Mouse (Mus musculus): ENCODE results near the gene Zfp568. TPM values are rescaled to one million over a fixed set of nuclear protein-coding genes. Genes with fewer than 3 reads are reported as not detected.
A peak's percentile ranks its signal among the peaks of the same experiment; 100 is the strongest.
"Not testable (repeated sequence)": the region's sequence is repeated elsewhere in the genome, so short reads cannot be mapped to it uniquely, and the experiment has no call there.

Gene Zfp568
- polyA plus RNA-seq, 1 experiment from 2014 or later: 21.0 TPM

- H3K4me1 ChIP-seq (ENCODE audit: insufficient read depth): no peaks in the 10 kb centered on the region
- WGBS: 1% methylated on average over 52 of the region's 52 CpGs
- peak within 1 kb of the TSS; percentile 91 for H3K9ac ChIP-seq
- peak within 1 kb of the TSS; percentile 65 for H3K4me2 ChIP-seq
- peaks cover 9% of the 10 kb centered on the region; the same call in 1 of the 2 replicates for H3K36me3 ChIP-seq (ENCODE audit: insufficient read depth)
- DNase-seq (peak; percentile 90), ATAC-seq (ENCODE audit: insufficient read depth) (peak; percentile 95)
- H3K27me3 ChIP-seq (ENCODE audit: insufficient read depth, low read length): no peaks in the 10 kb centered on the region
- TF ChIP-seq CTCF (IDR thresholded peaks at IDR 0.05; ENCODE audit: low read depth): peak; percentile 13; the same call in 1 of the 2 replicates
- no peaks in the 10 kb centered on the region for H3K9me3 ChIP-seq (ENCODE audit: low read depth, low read length)
- peak within 1 kb of the TSS; percentile 68 for H3K4me3 ChIP-seq (ENCODE audit: low read depth, low read length)
- H3K27ac ChIP-seq (ENCODE audit: low read depth): peak within 1 kb of the TSS; percentile 96
Observed at GRCm38 (mm10) chr7:29953513-29954401, 30.0 kb upstream of the Zfp568 start, which contains the start of gene Zfp74. Gene Zfp74 (minus strand): TSS chr7:29954089.

- Histone ChIP-seq H3K4me3 (ENCODE audit: low read depth, low read length) (no peak overlapping the region), H3K27me3 (ENCODE audit: insufficient read depth, low read length) (no peaks in the 10 kb centered on the region), H3K9ac (no peak overlapping the region), H3K27ac (ENCODE audit: low read depth) (no peak overlapping the region), H3K4me2 (peak overlapping the region; percentile 65), H3K36me3 (ENCODE audit: insufficient read depth) (0 out of 2 replicates have a peak, but pooled peaks cover 2% of the 10 kb centered on the region), H3K9me3 (ENCODE audit: low read depth, low read length) (no peaks in the 10 kb centered on the region), H3K4me1 (ENCODE audit: insufficient read depth) (no peaks in the 10 kb centered on the region)
- TF ChIP-seq CTCF (IDR thresholded peaks at IDR 0.05; ENCODE audit: low read depth): peak; percentile 77
- DNase-seq: peak; percentile 82
- WGBS: 25% methylated on average over 4 of the region's 4 CpGs
- ATAC-seq (ENCODE audit: insufficient read depth): no peak
Observed at GRCm38 (mm10) chr7:29954731-29955130, 29.0 kb upstream of the Zfp568 start.

- Histone ChIP-seq H3K36me3 (ENCODE audit: insufficient read depth) (no peaks in the 10 kb centered on the region), H3K27me3 (ENCODE audit: insufficient read depth, low read length) (no peaks in the 10 kb centered on the region), H3K4me3 (ENCODE audit: low read depth, low read length) (no peak overlapping the region), H3K4me1 (ENCODE audit: insufficient read depth) (no peaks in the 10 kb centered on the region), H3K4me2 (peak overlapping the region; percentile 37), H3K9ac (peak overlapping the region; percentile 6; the same call in 1 of the 2 replicates), H3K27ac (ENCODE audit: low read depth) (no peak overlapping the region), H3K9me3 (ENCODE audit: low read depth, low read length) (no peaks in the 10 kb centered on the region)
- TF ChIP-seq CTCF (IDR thresholded peaks at IDR 0.05; ENCODE audit: low read depth): no peak
- ATAC-seq (ENCODE audit: insufficient read depth): no peak
- WGBS: 45% methylated on average over 10 of the region's 10 CpGs
- peak; percentile 11 for DNase-seq
Observed at GRCm38 (mm10) chr7:29956257-29956656, 27.5 kb upstream of the Zfp568 start.

- ATAC-seq (ENCODE audit: insufficient read depth) (no peak), DNase-seq (no peak)
- no peak overlapping the region for H3K9ac ChIP-seq
- TF ChIP-seq CTCF (IDR thresholded peaks at IDR 0.05; ENCODE audit: low read depth): no peak
- H3K9me3 ChIP-seq (ENCODE audit: low read depth, low read length): no peaks in the 10 kb centered on the region
- no peak overlapping the region for H3K27ac ChIP-seq (ENCODE audit: low read depth)
- H3K27me3 ChIP-seq (ENCODE audit: insufficient read depth, low read length): no peaks in the 10 kb centered on the region
- H3K4me3 ChIP-seq (ENCODE audit: low read depth, low read length): no peak overlapping the region
- no peak overlapping the region for H3K4me2 ChIP-seq
- H3K4me1 ChIP-seq (ENCODE audit: insufficient read depth): no peaks in the 10 kb centered on the region
- no peaks in the 10 kb centered on the region for H3K36me3 ChIP-seq (ENCODE audit: insufficient read depth)
- WGBS: 78% methylated on average over 11 of the region's 11 CpGs
Observed at GRCm38 (mm10) chr7:29958125-29958724, 25.5 kb upstream of the Zfp568 start.

GRCm38 (mm10) chr7:29959004-29959403, 24.8 kb upstream of the Zfp568 start:
- Histone ChIP-seq H3K9me3 (ENCODE audit: low read depth, low read length) (no peaks in the 10 kb centered on the region), H3K9ac (no peak overlapping the region), H3K4me2 (no peak overlapping the region), H3K27ac (ENCODE audit: low read depth) (no peak overlapping the region), H3K4me3 (ENCODE audit: low read depth, low read length) (no peak overlapping the region), H3K36me3 (ENCODE audit: insufficient read depth) (no peaks in the 10 kb centered on the region), H3K27me3 (ENCODE audit: insufficient read depth, low read length) (no peaks in the 10 kb centered on the region), H3K4me1 (ENCODE audit: insufficient read depth) (no peaks in the 10 kb centered on the region)
- ATAC-seq (ENCODE audit: insufficient read depth): no peak
- TF ChIP-seq CTCF (IDR thresholded peaks at IDR 0.05; ENCODE audit: low read depth): no peak
- DNase-seq: no peak
- WGBS: 42% methylated on average over 3 of the region's 3 CpGs

- H3K27me3 ChIP-seq (ENCODE audit: insufficient read depth, low read length); H3K4me2 ChIP-seq; ATAC-seq (ENCODE audit: insufficient read depth); H3K4me1 ChIP-seq (ENCODE audit: insufficient read depth); DNase-seq; H3K9me3 ChIP-seq (ENCODE audit: low read depth, low read length); H3K27ac ChIP-seq (ENCODE audit: low read depth); H3K4me3 ChIP-seq (ENCODE audit: low read depth, low read length); H3K36me3 ChIP-seq (ENCODE audit: insufficient read depth); H3K9ac ChIP-seq: not testable (repeated sequence)
- WGBS: 44% methylated on average over 34 of the region's 39 CpGs
Observed at GRCm38 (mm10) chr7:29965115-29965810, 18.5 kb upstream of the Zfp568 start.

GRCm38 (mm10) chr7:29970686-29971085, 13.1 kb upstream of the Zfp568 start:
- H3K9ac ChIP-seq: no peak overlapping the region
- DNase-seq: no peak
- no peaks in the 10 kb centered on the region for H3K9me3 ChIP-seq (ENCODE audit: low read depth, low read length)
- no peak for TF ChIP-seq CTCF (IDR thresholded peaks at IDR 0.05; ENCODE audit: low read depth)
- 84% methylated on average over 9 of the region's 9 CpGs for whole genome bisulfite sequencing
- H3K4me1 ChIP-seq (ENCODE audit: insufficient read depth): no peaks in the 10 kb centered on the region
- H3K4me3 ChIP-seq (ENCODE audit: low read depth, low read length): no peak overlapping the region
- H3K27ac ChIP-seq (ENCODE audit: low read depth): no peak overlapping the region
- no peaks in the 10 kb centered on the region for H3K27me3 ChIP-seq (ENCODE audit: insufficient read depth, low read length)
- H3K36me3 ChIP-seq (ENCODE audit: insufficient read depth): no peaks in the 10 kb centered on the region
- H3K4me2 ChIP-seq: no peak overlapping the region
- no peak for ATAC-seq (ENCODE audit: insufficient read depth)

Data from lung, embryonic 14.5 days (tissue).